Mouse (Mus musculus) stomach, postnatal 0 days (tissue): Measurements from ENCODE around the gene Sirt5.

ENCODE experiments used
- CTCF ChIP-seq: IDR thresholded peaks from 2 replicates; pipeline ENCODE4 v1.5.1; 2016; ENCODE audit warnings: antibody characterized with exemption, low read depth, mild to moderate bottlenecking, moderate library complexity
- EP300 ChIP-seq: optimal IDR thresholded peaks from 2 replicates; pipeline ENCODE3; 2016; ENCODE audit warnings: antibody characterized with exemption

- TF ChIP-seq CTCF: no peak
- TF ChIP-seq EP300: no peak
Observed at GRCm38 (mm10) chr13:43370063-43370462, 4.8 kb downstream of the Sirt5 start.
